Mouse (Mus musculus) MEL (cell line): ENCODE results near the gene Arid3b. TPM values are rescaled to one million over a fixed set of nuclear protein-coding genes. Genes with fewer than 3 reads are reported as not detected.

Experiments used
- DNase-seq: peaks from one replicate; pipeline ENCODE4 v3.0.0; 2011; ENCODE audit warnings: low read depth, low spot score
- H3K27ac ChIP-seq: 2 replicates; pipeline ENCODE4 v1.5.1; 2012; ENCODE audit warnings: low read depth, mild to moderate bottlenecking, control low read depth, low read length, moderate library complexity; ENCODE audit not compliant: control insufficient read depth
- H3K27me3 ChIP-seq, 2 experiments: fragments of 150-350 bp in 1 of 2; sonication (generic) in 1 of 2; 2 replicates each; pipeline ENCODE4 v1.6.1; 2012; ENCODE audit warnings: low read length in 2 of 2, mild to moderate bottlenecking in 2 of 2, improper control_type of control experiment in 1 of 2, moderate library complexity in 1 of 2; ENCODE audit not compliant: insufficient read depth in 2 of 2, control insufficient read depth in 1 of 2
- H3K36me3 ChIP-seq, 2 experiments: 2 replicates each; pipeline ENCODE4 v1.6.1; 2012 to 2014; ENCODE audit warnings: low read length in 2 of 2, improper control_type of control experiment in 1 of 2, inconsistent platforms in 1 of 2, mild to moderate bottlenecking in 1 of 2; ENCODE audit not compliant: insufficient read depth in 2 of 2, control insufficient read depth in 1 of 2
- H3K4me1 ChIP-seq, 2 experiments: fragments of 150-350 bp in 1 of 2; sonication (generic) in 1 of 2; 2 replicates each; pipeline ENCODE4 v1.6.1; 2012; ENCODE audit warnings: low read length in 2 of 2, improper control_type of control experiment in 1 of 2, mild to moderate bottlenecking in 1 of 2; ENCODE audit not compliant: insufficient read depth in 2 of 2, control insufficient read depth in 1 of 2
- H3K4me3 ChIP-seq, 2 experiments: fragments of 150-350 bp in 1 of 2; sonication (generic) in 1 of 2; 2 replicates each; pipeline ENCODE4 v1.5.1; 2012; ENCODE audit warnings: low read depth in 2 of 2, low read length in 2 of 2, mild to moderate bottlenecking in 2 of 2, moderate library complexity in 2 of 2, control low read depth in 1 of 2, improper control_type of control experiment in 1 of 2; ENCODE audit not compliant: control insufficient read depth in 1 of 2, insufficient read depth in 1 of 2
- H3K79me2 ChIP-seq: 2 replicates; pipeline ENCODE4 v1.6.1; 2012; ENCODE audit warnings: mild to moderate bottlenecking, low read length, moderate library complexity; ENCODE audit not compliant: control insufficient read depth, poor library complexity, insufficient read depth
- H3K9ac ChIP-seq: 2 replicates; pipeline ENCODE4 v1.6.1; 2012; ENCODE audit warnings: low read depth, mild to moderate bottlenecking, control low read depth, low read length, moderate library complexity; ENCODE audit not compliant: control insufficient read depth, poor library complexity, severe bottlenecking
- H3K9me3 ChIP-seq: fragments of 150-350 bp; sonication (generic); replicated peaks from 2 replicates; pipeline ENCODE4 v1.6.1; 2012; ENCODE audit warnings: mild to moderate bottlenecking, low read length, improper control_type of control experiment, moderate library complexity; ENCODE audit not compliant: insufficient read depth
- BHLHE40 ChIP-seq: IDR thresholded peaks from 2 replicates; pipeline ENCODE4 v1.6.1; 2012; ENCODE audit warnings: low read depth, mild to moderate bottlenecking, inconsistent platforms, low read length, improper control_type of control experiment, borderline replicate concordance
- CHD1 ChIP-seq: IDR thresholded peaks from 2 replicates; pipeline ENCODE4 v1.6.1; 2012; ENCODE audit warnings: low read depth, mild to moderate bottlenecking, inconsistent platforms, low read length, improper control_type of control experiment
- CHD2 ChIP-seq: IDR thresholded peaks from 2 replicates; pipeline ENCODE4 v1.6.1; 2011; ENCODE audit warnings: low read length, improper control_type of control experiment
- E2F4 ChIP-seq: IDR thresholded peaks from 2 replicates; pipeline ENCODE4 v1.6.1; 2011; ENCODE audit warnings: low read depth, low read length, improper control_type of control experiment, borderline replicate concordance
- ETS1 ChIP-seq: IDR thresholded peaks from 2 replicates; pipeline ENCODE4 v1.6.1; 2012; ENCODE audit warnings: low read depth, mild to moderate bottlenecking, inconsistent platforms, low read length, improper control_type of control experiment, moderate library complexity
- KAT2A ChIP-seq: conservative IDR thresholded peaks from 2 replicates; pipeline ENCODE4 v1.6.1; 2012; ENCODE audit warnings: low read depth, low read length, improper control_type of control experiment, inconsistent platforms
- MEF2A ChIP-seq: IDR thresholded peaks from 2 replicates; pipeline ENCODE4 v1.6.1; 2014; ENCODE audit warnings: low read depth, mild to moderate bottlenecking, inconsistent platforms, low read length, improper control_type of control experiment; ENCODE audit not compliant: poor library complexity, insufficient replicate concordance, severe bottlenecking; ENCODE audit errors: extremely low read depth
- MXI1 ChIP-seq: IDR thresholded peaks from 2 replicates; pipeline ENCODE4 v1.6.1; 2011; ENCODE audit warnings: mild to moderate bottlenecking, low read depth, low read length, improper control_type of control experiment
- MYB ChIP-seq: IDR thresholded peaks from 2 replicates; pipeline ENCODE4 v1.6.1; 2011; ENCODE audit warnings: mild to moderate bottlenecking, low read depth, low read length, improper control_type of control experiment
- MYC ChIP-seq: IDR thresholded peaks from 2 replicates; pipeline ENCODE4 v1.6.1; 2011; ENCODE audit warnings: low read depth, mild to moderate bottlenecking, low read length, improper control_type of control experiment, moderate library complexity
- POLR2A ChIP-seq, 2 experiments: IDR thresholded peaks; 2 replicates each; pipeline ENCODE4 v1.6.1; 2011 to 2012; ENCODE audit warnings: low read length in 2 of 2, mild to moderate bottlenecking in 2 of 2, control low read depth in 1 of 2, improper control_type of control experiment in 1 of 2, low read depth in 1 of 2, moderate library complexity in 1 of 2; ENCODE audit not compliant: control insufficient read depth in 1 of 2, insufficient read depth in 1 of 2, poor library complexity in 1 of 2
- POLR2AphosphoS5 ChIP-seq: IDR thresholded peaks from 2 replicates; pipeline ENCODE4 v1.6.1; 2012; ENCODE audit warnings: low read depth, borderline replicate concordance, mild to moderate bottlenecking, inconsistent platforms, low read length, moderate library complexity, mixed read lengths
- RCOR1 ChIP-seq: IDR thresholded peaks from 2 replicates; pipeline ENCODE4 v1.6.1; 2012; ENCODE audit warnings: low read depth, mild to moderate bottlenecking, inconsistent platforms, low read length, improper control_type of control experiment
- SIN3A ChIP-seq: IDR thresholded peaks from 2 replicates; pipeline ENCODE4 v1.6.1; 2012; ENCODE audit warnings: low read length, improper control_type of control experiment, inconsistent platforms
- TBP ChIP-seq: IDR thresholded peaks from 2 replicates; pipeline ENCODE4 v1.8.0; 2011; ENCODE audit warnings: low read depth, low read length, improper control_type of control experiment
- TCF12 ChIP-seq: IDR thresholded peaks from 2 replicates; pipeline ENCODE4 v1.6.1; 2014; ENCODE audit warnings: low read depth, mild to moderate bottlenecking, inconsistent platforms, low read length, improper control_type of control experiment, moderate library complexity
- UBTF ChIP-seq: IDR thresholded peaks from 2 replicates; pipeline ENCODE4 v1.6.1; 2012; ENCODE audit warnings: low read depth, mild to moderate bottlenecking, inconsistent platforms, low read length, improper control_type of control experiment, moderate library complexity, borderline replicate concordance; ENCODE audit not compliant: insufficient read depth
- ZC3H11A ChIP-seq: IDR thresholded peaks from 2 replicates; pipeline ENCODE4 v1.6.1; 2012; ENCODE audit warnings: low read depth, mild to moderate bottlenecking, inconsistent platforms, low read length, improper control_type of control experiment
- polyA plus RNA-seq, 2 experiments: library from polyadenylated mRNA; stranded (reverse) in 1 of 2; unstranded in 1 of 2; fragments of >175 nt in 1 of 2; fragments of >200 nt in 1 of 2; gene quantifications; 2 replicates each; pipeline versions ENCODE4 v1.2.1 to v1.2.4; 2012; ENCODE audit warnings: low replicate concordance in 2 of 2, low read depth in 1 of 2; ENCODE audit not compliant: insufficient read length in 2 of 2, insufficient read depth in 1 of 2, missing spikeins in 1 of 2
- total RNA-seq: library from RNA; depleted of rRNA; stranded (reverse); fragments of 300-350 nt; gene quantifications from 2 replicates; pipeline ENCODE4 v1.2.3, GENCODE M21; 2012

Arid3b gene
- total and polyA plus RNA-seq, 3 experiments: 2.3 to 7.4 TPM; not detected in 1

- Histone ChIP-seq H3K36me3 (no peaks in the 10 kb centered on the region), H3K4me1 (no peaks in the 10 kb centered on the region), H3K27ac (no peak overlapping the region), H3K79me2 (no peaks in the 10 kb centered on the region), H3K27me3 (no peaks in the 10 kb centered on the region), H3K9ac (no peak overlapping the region), H3K4me3 (no peak overlapping the region), H3K9me3 (no peaks in the 10 kb centered on the region)
- DNase-seq: no peak
- TF ChIP-seq MYB: no peak
- no peak for TF ChIP-seq RCOR1
- TF ChIP-seq MXI1: no peak
- no peak for TF ChIP-seq MYC
- TF ChIP-seq BHLHE40: no peak
- TF ChIP-seq E2F4: no peak
These were observed 46.9 kb downstream of the Arid3b start for GRCm38 (mm10) chr9:57789733-57790132.

GRCm38 (mm10) chr9:57782656-57783055 is 53.9 kb downstream of the Arid3b start:
- DNase-seq: no peak
- Histone ChIP-seq H3K36me3 (no peaks in the 10 kb centered on the region), H3K27me3 (no peaks in the 10 kb centered on the region), H3K9me3 (no peaks in the 10 kb centered on the region), H3K4me3 (no peak overlapping the region), H3K27ac (no peak overlapping the region), H3K4me1 (no peaks in the 10 kb centered on the region), H3K9ac (no peak overlapping the region), H3K79me2 (no peaks in the 10 kb centered on the region)
- TF ChIP-seq POLR2A (IDR thresholded peaks at IDR 0.05; ENCODE audit: control insufficient read depth in 1 of 2, insufficient read depth in 1 of 2, low read depth in 1 of 2, low read length in 2 of 2, poor library complexity in 1 of 2): no peak
- no peak for TF ChIP-seq MEF2A
- TF ChIP-seq ETS1: no peak
- TF ChIP-seq RCOR1: no peak
- no peak for TF ChIP-seq TCF12
- no peak for TF ChIP-seq CHD2
- no peak for TF ChIP-seq POLR2AphosphoS5
- TF ChIP-seq UBTF: no peak
- TF ChIP-seq ZC3H11A: no peak
- no peak for TF ChIP-seq TBP
- TF ChIP-seq CHD1: no peak
- TF ChIP-seq KAT2A: no peak
- no peak for TF ChIP-seq MYC
- no peak for TF ChIP-seq SIN3A
- no peak for TF ChIP-seq MXI1
